Mouse (Mus musculus) ovary, postnatal 10 days (tissue): ENCODE results near the gene Hmx3.
A peak's percentile ranks its signal among the peaks of the same experiment; 100 is the strongest.

Experiments
- DNase-seq: peaks from one replicate; pipeline ENCODE4 v3.0.0; 2022; ENCODE audit warnings: low spot score

Gene Hmx3

GRCm38 (mm10) chr7:131556541-131557271 is 14.0 kb downstream of the Hmx3 start:
- no peak for DNase-seq

- DNase-seq = no peak
Observed at GRCm38 (mm10) chr7:131557751-131558150, 15.1 kb downstream of the Hmx3 start.

- peak; percentile 78 for DNase-seq
Observed at GRCm38 (mm10) chr7:131559986-131560696, 17.5 kb downstream of the Hmx3 start, which contains the start of gene Bub3. Gene Bub3, plus strand, starts transcription at chr7:131560222.

- DNase-seq = no peak
Observed at GRCm38 (mm10) chr7:131560697-131561042, 18.0 kb downstream of the Hmx3 start.

- no peak for DNase-seq
Observed at GRCm38 (mm10) chr7:131575246-131575645, 32.6 kb downstream of the Hmx3 start.

- no peak for DNase-seq
Observed at GRCm38 (mm10) chr7:131582178-131582577, 39.5 kb downstream of the Hmx3 start.

GRCm38 (mm10) chr7:131585551-131585950 is 42.9 kb downstream of the Hmx3 start:
- no peak for DNase-seq
